Mouse (Mus musculus): Measurements from ENCODE around the gene Adck1. TPM values are rescaled to one million over a fixed set of nuclear protein-coding genes. Genes with fewer than 3 reads are reported as not detected.

Gene Adck1
- polyA plus RNA-seq, 1 experiment = 31.3 TPM

DNA sequence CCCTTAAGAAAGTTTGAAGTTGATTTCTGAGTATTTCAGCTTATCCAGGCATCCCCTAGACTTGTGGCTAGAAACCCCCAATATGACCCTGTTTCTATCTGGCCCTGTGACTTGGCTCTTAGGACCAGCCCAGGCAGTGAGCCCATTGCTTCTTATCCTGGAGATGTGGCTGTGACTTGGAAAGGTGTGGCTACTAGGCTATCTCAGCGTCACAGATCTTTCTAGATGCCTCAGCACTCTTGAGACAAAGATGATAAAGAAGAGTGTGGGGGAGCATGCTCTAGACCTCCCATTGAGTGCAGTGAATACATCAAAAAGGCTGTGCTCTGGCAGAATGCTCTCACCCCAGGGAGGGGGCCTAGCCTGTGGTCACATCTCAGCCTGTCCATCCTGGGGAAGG lies 99.1 kb downstream of the Adck1 start:
- no peaks in the 10 kb centered on the region for H3K27me3 ChIP-seq (ENCODE audit: control insufficient read depth, insufficient read depth, insufficient read length)

DNA sequence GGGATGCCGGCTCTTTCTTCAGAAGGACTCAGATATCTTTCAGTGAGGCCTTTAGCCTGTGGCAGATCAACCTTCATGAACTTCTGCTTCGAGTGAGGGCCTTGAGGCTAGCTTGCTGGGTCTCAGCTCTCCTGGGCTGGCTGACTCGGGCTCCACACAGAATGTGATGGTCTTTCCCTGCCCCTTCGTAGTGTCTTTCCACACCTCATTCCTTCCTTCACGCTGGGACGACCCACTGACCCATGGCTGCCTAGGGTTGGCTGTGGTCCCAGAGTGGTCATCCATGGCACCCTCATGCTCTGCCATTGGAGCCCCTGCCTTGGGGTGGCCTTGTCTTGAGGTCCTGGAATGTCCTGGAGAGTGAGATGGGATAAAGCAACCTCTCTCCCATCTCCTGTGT lies 100.7 kb downstream of the Adck1 start:
- Histone ChIP-seq H3K4me3 (no peak overlapping the region), H3K4me2 (ENCODE audit: low read depth) (no peak overlapping the region), H3K27me3 (ENCODE audit: control insufficient read depth, insufficient read depth, insufficient read length) (no peaks in the 10 kb centered on the region), H3K36me3 (ENCODE audit: control insufficient read depth, insufficient read depth) (peaks cover 8% of the 10 kb centered on the region), H3ac (ENCODE audit: control insufficient read depth, insufficient read length) (no peak overlapping the region), H3K79me2 (ENCODE audit: control insufficient read depth, insufficient read depth) (no peaks in the 10 kb centered on the region)
- TF ChIP-seq USF1 (IDR thresholded peaks at IDR 0.05; ENCODE audit: low read depth) (no peak), TCF3 (IDR thresholded peaks at IDR 0.05; ENCODE audit: insufficient read length, low read depth) (no peak), E2F4 (IDR thresholded peaks at IDR 0.05; ENCODE audit: insufficient read depth) (no peak)

More for the DNA sequence above, 99.1 kb downstream of the Adck1 start:
- Histone ChIP-seq H3K4me3 (no peak overlapping the region), H3K36me3 (ENCODE audit: control insufficient read depth, insufficient read depth) (peaks cover 8% of the 10 kb centered on the region), H3K4me2 (ENCODE audit: low read depth) (no peak overlapping the region), H3ac (ENCODE audit: control insufficient read depth, insufficient read length) (no peak overlapping the region), H3K79me2 (ENCODE audit: control insufficient read depth, insufficient read depth) (no peaks in the 10 kb centered on the region)
- TF ChIP-seq TCF12 (IDR thresholded peaks at IDR 0.05; ENCODE audit: insufficient read depth, poor library complexity, severe bottlenecking) = no peak
- TF ChIP-seq CEBPB (IDR thresholded peaks at IDR 0.05; ENCODE audit: insufficient read depth, poor library complexity, severe bottlenecking) = no peak
- no peak for TF ChIP-seq SRF (IDR thresholded peaks at IDR 0.05; ENCODE audit: control insufficient read depth, insufficient read length, low read depth)
- TF ChIP-seq POLR2AphosphoS2 (IDR thresholded peaks at IDR 0.05; ENCODE audit: insufficient read length, low read depth) = no peak
- TF ChIP-seq E2F4 (IDR thresholded peaks at IDR 0.05; ENCODE audit: insufficient read depth) = no peak
- TF ChIP-seq TCF3 (IDR thresholded peaks at IDR 0.05; ENCODE audit: insufficient read length, low read depth) = no peak
- no peak for TF ChIP-seq MYOG (IDR thresholded peaks at IDR 0.05; ENCODE audit: control insufficient read depth in 1 of 3, insufficient read depth in 1 of 3, insufficient read length in 2 of 3, low read depth in 2 of 3)
- no peak for TF ChIP-seq REST (IDR thresholded peaks at IDR 0.05; ENCODE audit: insufficient read depth, insufficient read length)
- no peak for TF ChIP-seq POLR2A (IDR thresholded peaks at IDR 0.05; ENCODE audit: insufficient read length, low read depth)

DNA sequence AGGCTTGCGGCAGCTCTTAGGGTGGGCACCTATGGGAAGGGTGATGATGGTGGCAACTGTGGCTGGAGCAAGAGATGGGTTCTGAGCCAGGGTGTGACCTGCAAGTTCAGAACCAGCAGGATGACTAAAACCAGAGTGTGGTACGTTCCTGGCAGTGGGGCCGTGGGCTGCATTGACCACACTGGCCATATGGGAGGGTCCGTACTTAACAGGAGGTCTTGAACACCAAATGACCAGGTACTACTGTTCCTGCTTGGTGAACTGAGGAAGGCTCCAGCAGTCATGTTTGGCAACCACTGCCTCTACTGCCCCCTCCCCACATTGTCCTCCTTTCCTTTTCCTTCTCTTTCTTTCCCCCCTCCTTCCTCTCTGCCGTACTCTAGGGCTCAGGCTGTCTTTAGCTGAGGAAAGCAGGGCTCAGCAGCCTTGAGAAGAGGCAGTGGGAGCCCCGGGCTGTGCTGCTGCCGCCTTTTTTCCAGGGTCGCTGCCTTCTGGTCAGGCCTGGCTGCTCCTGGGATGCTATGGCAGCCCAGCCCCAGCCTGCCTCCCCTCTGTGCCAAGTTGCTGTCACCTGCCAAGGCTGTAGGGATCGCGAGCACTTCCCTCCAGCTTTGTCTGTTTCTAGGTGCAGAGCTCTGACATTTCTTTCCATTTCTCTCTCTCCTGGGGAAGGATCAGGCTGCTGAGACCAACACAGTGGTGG lies 103.4 kb downstream of the Adck1 start:
- Histone ChIP-seq H3K27me3 (ENCODE audit: control insufficient read depth, insufficient read depth, insufficient read length) (no peaks in the 10 kb centered on the region), H3K79me2 (ENCODE audit: control insufficient read depth, insufficient read depth) (no peaks in the 10 kb centered on the region), H3ac (ENCODE audit: control insufficient read depth, insufficient read length) (no peak overlapping the region), H3K36me3 (ENCODE audit: control insufficient read depth, insufficient read depth) (peaks cover 8% of the 10 kb centered on the region), H3K4me2 (ENCODE audit: low read depth) (no peak overlapping the region), H3K4me3 (no peak overlapping the region)
- TF ChIP-seq REST (IDR thresholded peaks at IDR 0.05; ENCODE audit: insufficient read depth, insufficient read length) = no peak
- no peak for TF ChIP-seq POLR2A (IDR thresholded peaks at IDR 0.05; ENCODE audit: insufficient read length, low read depth)
- TF ChIP-seq CEBPB (IDR thresholded peaks at IDR 0.05; ENCODE audit: insufficient read depth, poor library complexity, severe bottlenecking) = no peak
- TF ChIP-seq TCF12 (IDR thresholded peaks at IDR 0.05; ENCODE audit: insufficient read depth, poor library complexity, severe bottlenecking) = no peak
- no peak for TF ChIP-seq POLR2AphosphoS2 (IDR thresholded peaks at IDR 0.05; ENCODE audit: insufficient read length, low read depth)
- TF ChIP-seq USF1 (IDR thresholded peaks at IDR 0.05; ENCODE audit: low read depth) = no peak
- no peak for TF ChIP-seq E2F4 (IDR thresholded peaks at IDR 0.05; ENCODE audit: insufficient read depth)
- TF ChIP-seq MAX (IDR thresholded peaks at IDR 0.05; ENCODE audit: low read depth) = no peak
- TF ChIP-seq TCF3 (IDR thresholded peaks at IDR 0.05; ENCODE audit: insufficient read length, low read depth) = no peak
- no peak for TF ChIP-seq MYOG (IDR thresholded peaks at IDR 0.05; ENCODE audit: control insufficient read depth in 1 of 3, insufficient read depth in 1 of 3, insufficient read length in 2 of 3, low read depth in 2 of 3)
- no peak for TF ChIP-seq SRF (IDR thresholded peaks at IDR 0.05; ENCODE audit: control insufficient read depth, insufficient read length, low read depth)
- no peak for TF ChIP-seq MYOD1 (IDR thresholded peaks at IDR 0.05; ENCODE audit: control insufficient read depth in 1 of 3, insufficient read length in 2 of 3, low read depth in 2 of 3)

DNA sequence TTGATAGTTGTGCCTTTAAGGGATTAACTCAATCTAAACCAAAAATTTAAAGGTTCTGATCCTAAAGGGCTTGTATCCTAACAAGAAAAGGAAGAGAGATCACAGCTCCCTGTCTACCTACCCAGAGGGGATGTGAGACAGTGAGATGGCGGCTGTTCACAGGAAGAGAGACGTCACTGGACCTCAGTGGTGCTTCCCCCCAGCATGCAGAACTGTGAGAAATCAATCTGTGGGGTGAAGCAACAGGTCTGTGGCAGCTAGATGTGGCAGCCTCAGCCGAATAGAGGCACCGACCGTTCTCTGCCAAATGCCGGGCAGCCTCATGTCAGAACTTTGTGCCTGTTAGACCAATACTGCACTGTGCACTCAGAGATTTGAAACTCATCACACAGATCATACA lies 106.4 kb downstream of the Adck1 start:
- Histone ChIP-seq H3ac (ENCODE audit: control insufficient read depth, insufficient read length) (no peak overlapping the region), H3K36me3 (ENCODE audit: control insufficient read depth, insufficient read depth) (no peaks in the 10 kb centered on the region), H3K4me2 (ENCODE audit: low read depth) (no peak overlapping the region), H3K79me2 (ENCODE audit: control insufficient read depth, insufficient read depth) (no peaks in the 10 kb centered on the region), H3K27me3 (ENCODE audit: control insufficient read depth, insufficient read depth, insufficient read length) (no peaks in the 10 kb centered on the region), H3K4me3 (no peak overlapping the region)
- no peak for TF ChIP-seq E2F4 (IDR thresholded peaks at IDR 0.05; ENCODE audit: insufficient read depth)
- TF ChIP-seq USF1 (IDR thresholded peaks at IDR 0.05; ENCODE audit: low read depth) = no peak
- TF ChIP-seq TCF3 (IDR thresholded peaks at IDR 0.05; ENCODE audit: insufficient read length, low read depth) = no peak
- no peak for TF ChIP-seq TCF12 (IDR thresholded peaks at IDR 0.05; ENCODE audit: insufficient read depth, poor library complexity, severe bottlenecking)
- TF ChIP-seq MAX (IDR thresholded peaks at IDR 0.05; ENCODE audit: low read depth) = no peak

DNA sequence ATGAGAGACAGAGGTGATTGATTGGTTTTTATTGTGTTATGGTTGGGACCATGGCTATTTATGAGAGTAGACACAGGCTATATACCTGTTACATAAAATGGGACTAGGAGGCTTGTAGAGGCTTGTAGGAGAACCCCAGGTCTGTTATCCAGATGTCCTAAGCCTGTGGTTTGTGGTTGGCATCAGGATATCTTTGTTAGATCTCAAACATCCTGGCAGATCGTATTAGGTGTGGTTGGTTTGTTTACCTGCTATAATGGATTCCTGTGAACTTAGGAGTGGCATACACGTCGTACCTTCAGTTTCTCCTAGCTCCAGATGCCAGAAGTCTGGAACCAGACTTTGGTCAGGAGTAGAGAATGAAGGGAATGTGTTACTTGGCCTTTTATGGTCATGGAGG lies 106.9 kb downstream of the Adck1 start:
- Histone ChIP-seq H3K27me3 (ENCODE audit: control insufficient read depth, insufficient read depth, insufficient read length) (no peaks in the 10 kb centered on the region), H3K79me2 (ENCODE audit: control insufficient read depth, insufficient read depth) (no peaks in the 10 kb centered on the region), H3K4me3 (no peak overlapping the region), H3K36me3 (ENCODE audit: control insufficient read depth, insufficient read depth) (no peaks in the 10 kb centered on the region), H3ac (ENCODE audit: control insufficient read depth, insufficient read length) (no peak overlapping the region), H3K4me2 (ENCODE audit: low read depth) (no peak overlapping the region)
- TF ChIP-seq POLR2A (IDR thresholded peaks at IDR 0.05; ENCODE audit: insufficient read length, low read depth) (no peak), E2F4 (IDR thresholded peaks at IDR 0.05; ENCODE audit: insufficient read depth) (no peak), MYOD1 (IDR thresholded peaks at IDR 0.05; ENCODE audit: control insufficient read depth in 1 of 3, insufficient read length in 2 of 3, low read depth in 2 of 3) (no peak), USF1 (IDR thresholded peaks at IDR 0.05; ENCODE audit: low read depth) (no peak), POLR2AphosphoS2 (IDR thresholded peaks at IDR 0.05; ENCODE audit: insufficient read length, low read depth) (no peak), CEBPB (IDR thresholded peaks at IDR 0.05; ENCODE audit: insufficient read depth, poor library complexity, severe bottlenecking) (no peak), REST (IDR thresholded peaks at IDR 0.05; ENCODE audit: insufficient read depth, insufficient read length) (no peak), TCF12 (IDR thresholded peaks at IDR 0.05; ENCODE audit: insufficient read depth, poor library complexity, severe bottlenecking) (no peak), MYOG (IDR thresholded peaks at IDR 0.05; ENCODE audit: control insufficient read depth in 1 of 3, insufficient read depth in 1 of 3, insufficient read length in 2 of 3, low read depth in 2 of 3) (no peak), TCF3 (IDR thresholded peaks at IDR 0.05; ENCODE audit: insufficient read length, low read depth) (no peak), SRF (IDR thresholded peaks at IDR 0.05; ENCODE audit: control insufficient read depth, insufficient read length, low read depth) (no peak), MAX (IDR thresholded peaks at IDR 0.05; ENCODE audit: low read depth) (no peak)
